Mouse (Mus musculus): ENCODE data around the gene Irs3. TPM values are rescaled to one million over a fixed set of nuclear protein-coding genes. Genes with fewer than 3 reads are reported as not detected.

Irs3 gene
- polyA plus RNA-seq, 1 experiment, result 0.18 TPM

- Histone ChIP-seq H3K27ac (ENCODE audit: insufficient read depth, low read length) (no peak within 1 kb of the TSS), H3K4me1 (ENCODE audit: control insufficient read depth, insufficient read depth, low read length) (no peaks in the 10 kb centered on the region), H3K27me3 (ENCODE audit: control insufficient read depth, insufficient read depth, low read length) (no peaks in the 10 kb centered on the region), H3K4me3 (replicated peaks; ENCODE audit: insufficient read depth, low read depth, low read length) (no peak within 1 kb of the TSS)
- 70% methylated on average over 11 of the region's 11 CpGs for WGBS
- TF ChIP-seq POLR2A (IDR thresholded peaks at IDR 0.05; ENCODE audit: borderline replicate concordance, insufficient read depth, low read length) (no peak), CTCF (IDR thresholded peaks at IDR 0.05; ENCODE audit: borderline replicate concordance, insufficient read depth, low read depth, low read length) (no peak)
- no peak for DNase-seq
Observed at GRCm38 (mm10) chr5:137613550-137613949, 32.0 kb downstream of the Irs3 start, which contains the start of gene Pcolce. Gene Pcolce, minus strand, starts transcription at chr5:137613784.

- Histone ChIP-seq H3K27ac (ENCODE audit: insufficient read depth, low read length) (no peak overlapping the region), H3K4me1 (ENCODE audit: control insufficient read depth, insufficient read depth, low read length) (0 out of 2 replicates have a peak, but pooled peaks cover 2% of the 10 kb centered on the region), H3K27me3 (ENCODE audit: control insufficient read depth, insufficient read depth, low read length) (no peaks in the 10 kb centered on the region), H3K4me3 (replicated peaks; ENCODE audit: insufficient read depth, low read depth, low read length) (no peak overlapping the region)
- WGBS, result 71% methylated on average over 5 of the region's 5 CpGs
- DNase-seq, result no peak
- TF ChIP-seq CTCF (IDR thresholded peaks at IDR 0.05; ENCODE audit: borderline replicate concordance, insufficient read depth, low read depth, low read length) (no peak), POLR2A (IDR thresholded peaks at IDR 0.05; ENCODE audit: borderline replicate concordance, insufficient read depth, low read length) (no peak)
Observed at GRCm38 (mm10) chr5:137613076-137613475, 32.4 kb downstream of the Irs3 start.

DNA sequence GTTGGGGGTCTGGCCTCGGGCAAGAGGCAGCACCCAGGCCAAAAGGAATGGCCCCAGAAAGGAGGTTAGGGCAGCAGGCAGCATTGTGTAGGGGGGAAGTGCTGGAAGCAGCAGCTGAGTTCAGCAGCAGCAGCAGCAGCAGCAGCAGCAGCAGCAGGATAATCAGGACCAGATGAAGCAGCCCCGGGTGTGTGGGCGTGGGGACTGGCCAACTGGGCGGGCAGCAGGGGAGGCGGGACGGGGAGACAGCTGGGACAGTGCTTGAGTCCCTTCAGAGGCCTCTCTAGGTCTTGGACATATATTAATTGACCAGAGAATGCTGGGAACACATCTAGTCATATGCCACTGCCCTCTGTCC lies 34.3 kb downstream of the Irs3 start:
- Histone ChIP-seq H3K27me3 (ENCODE audit: control insufficient read depth, insufficient read depth, low read length) (no peaks in the 10 kb centered on the region), H3K4me3 (replicated peaks; ENCODE audit: insufficient read depth, low read depth, low read length) (no peak overlapping the region), H3K4me1 (ENCODE audit: control insufficient read depth, insufficient read depth, low read length) (peaks cover 3% of the 10 kb centered on the region; the same call in 1 of the 2 replicates), H3K27ac (ENCODE audit: insufficient read depth, low read length) (no peak overlapping the region)
- 14% methylated on average over 6 of the region's 6 CpGs for WGBS
- TF ChIP-seq POLR2A (IDR thresholded peaks at IDR 0.05; ENCODE audit: borderline replicate concordance, insufficient read depth, low read length) (no peak), CTCF (IDR thresholded peaks at IDR 0.05; ENCODE audit: borderline replicate concordance, insufficient read depth, low read depth, low read length) (no peak)
- no peak for DNase-seq

DNA sequence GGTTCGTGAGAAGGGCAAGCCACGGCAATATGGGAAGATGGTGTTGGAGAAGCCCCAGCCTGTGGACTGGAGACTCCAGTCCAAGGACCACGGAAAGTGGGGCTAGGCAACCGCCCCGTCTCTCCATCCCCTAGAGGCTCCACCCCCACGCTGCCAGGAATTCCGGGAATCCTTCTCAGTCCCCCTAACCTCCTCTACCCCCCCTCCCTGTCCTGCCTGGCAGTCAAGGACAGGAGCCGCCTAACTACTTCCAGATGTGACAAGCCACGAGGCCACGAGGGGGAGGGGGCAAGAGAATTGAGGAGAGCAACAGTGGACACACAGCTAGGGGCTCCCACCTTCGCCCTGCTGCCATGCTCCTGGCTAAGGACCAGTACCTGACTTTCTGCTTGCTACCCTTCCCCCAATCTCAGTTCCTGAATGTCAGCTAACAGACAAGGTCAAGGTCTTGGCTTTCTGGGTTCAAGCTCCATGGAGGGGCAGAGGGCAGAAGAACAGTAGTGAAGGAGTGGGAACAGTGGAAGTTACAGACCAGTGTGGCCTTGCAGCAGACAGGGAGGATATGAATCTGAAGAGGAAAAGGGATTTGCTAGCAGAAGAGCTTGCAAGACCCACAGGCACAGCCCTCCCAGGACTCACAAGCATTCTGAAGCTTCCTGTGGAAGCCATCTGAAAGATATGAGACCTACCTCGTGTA lies 34.8 kb downstream of the Irs3 start:
- H3K27ac ChIP-seq (ENCODE audit: insufficient read depth, low read length), result no peak overlapping the region

DNA sequence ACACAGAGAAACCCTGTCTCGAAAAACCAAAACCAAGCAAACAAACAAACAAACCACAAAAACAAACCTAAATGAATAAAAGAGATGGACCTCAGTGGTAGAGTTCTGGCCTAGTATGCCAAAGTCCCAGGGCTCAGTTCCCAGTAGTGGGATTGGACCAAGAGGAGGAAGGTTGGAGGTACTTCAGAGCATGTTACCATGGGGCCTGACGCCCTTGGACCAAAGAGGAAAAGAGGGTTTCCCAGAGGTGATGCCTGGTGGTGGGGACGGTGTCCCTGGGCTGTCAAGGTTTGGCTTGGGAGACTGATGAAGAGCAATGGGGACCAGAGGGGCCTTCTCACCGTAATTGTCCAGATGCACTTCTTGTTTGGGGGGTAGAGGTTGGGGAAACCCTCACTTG lies 35.5 kb downstream of the Irs3 start:
- no peaks in the 10 kb centered on the region for H3K27me3 ChIP-seq (ENCODE audit: control insufficient read depth, insufficient read depth, low read length)
- WGBS, result 86% methylated on average over 4 of the region's 4 CpGs
- no peak for TF ChIP-seq POLR2A (IDR thresholded peaks at IDR 0.05; ENCODE audit: borderline replicate concordance, insufficient read depth, low read length)
- no peak for TF ChIP-seq CTCF (IDR thresholded peaks at IDR 0.05; ENCODE audit: borderline replicate concordance, insufficient read depth, low read depth, low read length)
- no peak overlapping the region for H3K27ac ChIP-seq (ENCODE audit: insufficient read depth, low read length)
- H3K4me3 ChIP-seq (replicated peaks; ENCODE audit: insufficient read depth, low read depth, low read length), result no peak overlapping the region
- peaks cover 3% of the 10 kb centered on the region; the same call in 1 of the 2 replicates for H3K4me1 ChIP-seq (ENCODE audit: control insufficient read depth, insufficient read depth, low read length)
- no peak for DNase-seq

More for the DNA sequence above, 34.8 kb downstream of the Irs3 start:
- Histone ChIP-seq H3K4me1 (ENCODE audit: control insufficient read depth, insufficient read depth, low read length) (peaks cover 3% of the 10 kb centered on the region; the same call in 1 of the 2 replicates), H3K4me3 (replicated peaks; ENCODE audit: insufficient read depth, low read depth, low read length) (no peak overlapping the region), H3K27me3 (ENCODE audit: control insufficient read depth, insufficient read depth, low read length) (no peaks in the 10 kb centered on the region)
- no peak for DNase-seq
- 25% methylated on average over 12 of the region's 12 CpGs for WGBS
- no peak for TF ChIP-seq CTCF (IDR thresholded peaks at IDR 0.05; ENCODE audit: borderline replicate concordance, insufficient read depth, low read depth, low read length)
- TF ChIP-seq POLR2A (IDR thresholded peaks at IDR 0.05; ENCODE audit: borderline replicate concordance, insufficient read depth, low read length), result no peak

DNA sequence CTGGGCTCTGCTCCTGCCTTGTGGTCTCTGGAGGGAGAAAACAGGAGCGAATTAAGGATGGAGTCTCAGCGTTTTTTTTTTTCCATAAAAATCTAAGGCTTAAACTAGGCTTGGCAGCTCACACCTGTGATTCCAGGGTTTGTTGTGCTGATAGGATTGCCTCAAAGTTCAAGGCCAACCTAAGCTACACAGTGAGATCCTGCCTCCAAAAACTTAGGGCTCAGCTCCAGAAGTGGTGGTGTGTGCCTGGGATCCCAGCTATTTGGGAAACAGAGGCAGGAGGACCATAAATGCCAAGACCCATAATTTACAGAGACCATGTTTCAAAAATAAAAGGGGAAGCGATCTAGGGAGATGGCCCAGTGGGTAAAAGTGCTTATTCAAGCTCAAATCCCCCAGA lies 36.2 kb downstream of the Irs3 start:
- no peaks in the 10 kb centered on the region for H3K27me3 ChIP-seq (ENCODE audit: control insufficient read depth, insufficient read depth, low read length)
- no peak overlapping the region for H3K4me3 ChIP-seq (replicated peaks; ENCODE audit: insufficient read depth, low read depth, low read length)
- H3K4me1 ChIP-seq (ENCODE audit: control insufficient read depth, insufficient read depth, low read length), result peaks cover 3% of the 10 kb centered on the region; the same call in 1 of the 2 replicates
- no peak overlapping the region for H3K27ac ChIP-seq (ENCODE audit: insufficient read depth, low read length)
- TF ChIP-seq POLR2A (IDR thresholded peaks at IDR 0.05; ENCODE audit: borderline replicate concordance, insufficient read depth, low read length) (no peak), CTCF (IDR thresholded peaks at IDR 0.05; ENCODE audit: borderline replicate concordance, insufficient read depth, low read depth, low read length) (no peak)
- no peak for DNase-seq
- 73% methylated on average over 3 of the region's 3 CpGs for WGBS

DNA sequence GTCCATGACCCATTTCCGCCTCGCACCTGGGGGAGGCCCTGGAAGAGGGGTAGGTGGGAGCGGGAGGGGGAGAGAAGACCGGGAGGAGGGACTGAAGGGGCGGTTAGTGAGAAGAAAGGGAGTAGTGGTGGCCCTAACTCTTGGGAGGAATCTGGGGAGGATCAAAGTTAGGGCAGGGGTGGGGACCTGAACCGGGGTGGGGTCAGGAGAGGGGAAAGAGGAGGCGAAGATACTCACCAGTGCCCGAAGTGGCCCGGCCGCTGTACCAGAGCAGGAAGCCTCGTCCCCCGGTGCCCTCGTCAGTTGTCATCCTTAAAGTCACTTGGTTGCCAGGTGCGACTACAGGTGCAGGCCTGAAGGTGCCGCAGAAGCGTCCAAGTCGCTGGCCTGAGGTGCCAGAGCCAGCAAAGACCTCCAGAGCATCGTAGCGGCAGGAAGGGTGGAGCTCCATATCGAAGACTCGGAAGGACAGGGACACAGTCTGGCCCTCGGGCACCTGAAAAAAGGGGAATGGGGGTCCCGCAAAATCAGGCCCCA lies 36.8 kb downstream of the Irs3 start:
- 29% methylated on average over 22 of the region's 23 CpGs for WGBS
- Histone ChIP-seq H3K4me1 (ENCODE audit: control insufficient read depth, insufficient read depth, low read length) (peaks cover 3% of the 10 kb centered on the region; the same call in 1 of the 2 replicates), H3K27ac (ENCODE audit: insufficient read depth, low read length) (no peak overlapping the region), H3K27me3 (ENCODE audit: control insufficient read depth, insufficient read depth, low read length) (no peaks in the 10 kb centered on the region), H3K4me3 (replicated peaks; ENCODE audit: insufficient read depth, low read depth, low read length) (no peak overlapping the region)
- no peak for DNase-seq
- TF ChIP-seq CTCF (IDR thresholded peaks at IDR 0.05; ENCODE audit: borderline replicate concordance, insufficient read depth, low read depth, low read length) (no peak), POLR2A (IDR thresholded peaks at IDR 0.05; ENCODE audit: borderline replicate concordance, insufficient read depth, low read length) (no peak)

All from cerebellum, adult 2 months (tissue).